Mouse (Mus musculus): ENCODE results near the gene Gm7358. TPM values are rescaled to one million over a fixed set of nuclear protein-coding genes. Genes with fewer than 3 reads are reported as not detected.
"Not testable (repeated sequence)": the region's sequence is repeated elsewhere in the genome, so short reads cannot be mapped to it uniquely, and the experiment has no call there.

The Gm7358 gene
- not detected in 2 replicates for polyA plus RNA-seq (2016; fragmentation: Nextera tagmentation; extraction: Ambion mirVana)

DNA sequence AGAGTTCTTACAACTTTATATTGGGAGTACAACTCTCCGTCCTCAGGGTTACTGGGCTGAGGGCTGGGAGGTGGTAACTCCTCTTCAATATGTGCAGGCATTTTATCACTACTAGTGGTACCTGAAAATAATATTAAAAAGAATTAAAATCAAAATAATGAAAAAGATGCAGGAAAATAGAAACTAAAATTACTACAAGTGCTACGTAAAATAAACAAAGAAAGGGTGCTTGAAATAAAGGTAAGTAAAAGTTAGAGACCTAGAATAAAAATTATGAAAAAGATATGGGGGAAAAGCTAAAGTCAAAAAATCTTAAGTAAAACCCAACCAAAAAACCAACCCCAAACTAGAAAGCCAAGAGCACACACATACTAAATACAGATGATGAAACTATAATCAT, at the start of gene Gm7358:
TSS of gene Gm7358 (minus strand) at position 101 of the 400 bp plus-strand sequence.
- H3K36me3 ChIP-seq (replicated peaks); DNase-seq (ENCODE audit: extremely low spot score, low spot score); H3K27me3 ChIP-seq (ENCODE audit: poor library complexity, severe bottlenecking); H3K27ac ChIP-seq; H3K4me1 ChIP-seq; H3K4me3 ChIP-seq; H3K9me3 ChIP-seq: not testable (repeated sequence)
- no CpG with 5 or more reads among the region's 2 CpGs for WGBS

GRCm38 (mm10) chr17:14103018-14103417, 43.7 kb upstream of the Gm7358 start:
- not testable (repeated sequence) for H3K36me3 ChIP-seq (replicated peaks); H3K27ac ChIP-seq; H3K4me1 ChIP-seq; H3K4me3 ChIP-seq; H3K27me3 ChIP-seq (ENCODE audit: poor library complexity, severe bottlenecking); DNase-seq (ENCODE audit: extremely low spot score, low spot score); H3K9me3 ChIP-seq
- 38% methylated on average over 3 of the region's 3 CpGs for WGBS

- not testable (repeated sequence) for H3K27ac ChIP-seq; H3K4me3 ChIP-seq; DNase-seq (ENCODE audit: extremely low spot score, low spot score); H3K36me3 ChIP-seq (replicated peaks); H3K4me1 ChIP-seq; H3K27me3 ChIP-seq (ENCODE audit: poor library complexity, severe bottlenecking); H3K9me3 ChIP-seq
- 20% methylated on average over 1 of the region's 1 CpGs for WGBS
Measured at GRCm38 (mm10) chr17:14101446-14101980, 42.2 kb upstream of the Gm7358 start.

DNA sequence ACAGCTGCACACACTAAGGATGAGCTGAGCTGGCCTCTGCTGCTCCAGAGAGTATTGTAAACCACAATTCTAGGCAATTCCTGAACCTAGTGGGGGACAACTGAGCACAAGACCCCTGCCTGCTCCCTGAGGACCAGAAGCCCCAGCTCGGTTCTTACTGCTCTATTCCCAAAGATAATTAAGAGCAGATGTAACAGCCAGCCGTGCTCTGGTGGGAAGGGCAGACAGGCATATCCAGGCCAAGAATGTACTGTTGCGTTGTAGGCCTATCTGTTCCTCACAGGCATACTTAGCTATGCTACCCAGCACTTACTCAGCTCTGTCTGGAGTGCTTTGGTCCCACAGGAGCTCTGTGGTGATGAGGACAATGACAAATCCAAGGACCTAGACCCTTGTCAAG, 40.6 kb upstream of the Gm7358 start:
- H3K4me1 ChIP-seq; H3K9me3 ChIP-seq; H3K36me3 ChIP-seq (replicated peaks); H3K27me3 ChIP-seq (ENCODE audit: poor library complexity, severe bottlenecking); H3K27ac ChIP-seq; H3K4me3 ChIP-seq; DNase-seq (ENCODE audit: extremely low spot score, low spot score): not testable (repeated sequence)
- WGBS: 51% methylated on average over 3 of the region's 3 CpGs

DNA sequence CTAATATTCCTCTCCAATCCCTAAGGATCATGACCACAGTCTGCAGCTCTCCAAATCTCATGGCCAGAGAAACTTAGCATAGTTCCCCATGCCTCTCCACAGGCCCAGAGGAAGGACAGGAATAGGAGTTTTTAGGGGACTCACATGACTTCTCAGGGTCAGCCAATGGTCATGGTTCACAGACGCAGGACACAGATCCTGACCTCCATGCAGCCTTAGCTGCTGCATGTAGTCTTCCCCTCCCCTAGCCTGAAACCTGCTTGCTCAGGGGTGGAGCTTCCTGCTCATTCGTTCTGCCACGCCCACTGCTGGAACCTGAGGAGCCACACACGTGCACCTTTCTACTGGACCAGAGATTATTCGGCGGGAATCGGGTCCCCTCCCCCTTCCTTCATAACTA, 34.8 kb upstream of the Gm7358 start:
- H3K27ac ChIP-seq; H3K36me3 ChIP-seq (replicated peaks); H3K9me3 ChIP-seq; H3K4me1 ChIP-seq; H3K27me3 ChIP-seq (ENCODE audit: poor library complexity, severe bottlenecking); H3K4me3 ChIP-seq; DNase-seq (ENCODE audit: extremely low spot score, low spot score): not testable (repeated sequence)
- whole genome bisulfite sequencing: 52% methylated on average over 2 of the region's 7 CpGs

GRCm38 (mm10) chr17:14086629-14087028, 27.3 kb upstream of the Gm7358 start:
- H3K27ac ChIP-seq; H3K4me1 ChIP-seq; H3K9me3 ChIP-seq; H3K4me3 ChIP-seq; DNase-seq (ENCODE audit: extremely low spot score, low spot score); H3K36me3 ChIP-seq (replicated peaks); H3K27me3 ChIP-seq (ENCODE audit: poor library complexity, severe bottlenecking): not testable (repeated sequence)
- 8% methylated on average over 1 of the region's 1 CpGs for WGBS

GRCm38 (mm10) chr17:14041880-14042279, 17.5 kb downstream of the Gm7358 start:
- not testable (repeated sequence) for H3K36me3 ChIP-seq (replicated peaks); H3K27ac ChIP-seq; H3K4me3 ChIP-seq; H3K9me3 ChIP-seq; H3K4me1 ChIP-seq; DNase-seq (ENCODE audit: extremely low spot score, low spot score); H3K27me3 ChIP-seq (ENCODE audit: poor library complexity, severe bottlenecking)
- WGBS: 88% methylated on average over 1 of the region's 2 CpGs

GRCm38 (mm10) chr17:14037012-14037411, 22.3 kb downstream of the Gm7358 start:
- 66% methylated on average over 1 of the region's 2 CpGs for WGBS
- H3K27ac ChIP-seq; H3K4me3 ChIP-seq; H3K27me3 ChIP-seq (ENCODE audit: poor library complexity, severe bottlenecking); H3K4me1 ChIP-seq; H3K9me3 ChIP-seq; H3K36me3 ChIP-seq (replicated peaks); DNase-seq (ENCODE audit: extremely low spot score, low spot score): not testable (repeated sequence)

DNA sequence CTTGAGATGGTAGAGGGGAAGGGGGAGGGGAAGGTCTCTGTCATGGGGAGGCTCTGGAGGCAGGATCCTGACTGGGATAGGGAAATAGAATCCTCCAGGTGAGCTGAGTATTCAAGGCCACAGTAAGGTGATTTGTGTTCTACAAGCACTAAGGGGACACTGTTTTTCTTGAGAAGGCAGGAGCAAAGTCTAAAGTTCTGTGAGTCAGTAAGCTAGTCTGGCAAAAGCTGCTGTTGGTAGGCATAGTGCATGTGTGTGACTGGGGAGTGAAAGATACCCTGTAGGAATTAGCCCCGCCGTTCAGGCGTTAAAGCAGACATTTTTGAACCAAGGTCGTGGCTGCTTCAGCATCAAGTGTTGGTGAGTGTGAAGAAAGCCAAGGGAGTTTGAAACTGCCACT, 23.2 kb downstream of the Gm7358 start:
- not testable (repeated sequence) for H3K9me3 ChIP-seq; DNase-seq (ENCODE audit: extremely low spot score, low spot score); H3K27ac ChIP-seq; H3K4me3 ChIP-seq; H3K27me3 ChIP-seq (ENCODE audit: poor library complexity, severe bottlenecking); H3K36me3 ChIP-seq (replicated peaks); H3K4me1 ChIP-seq
- WGBS: 85% methylated on average over 4 of the region's 4 CpGs

Other genes with a start within 250 kb of the Gm7358 start
- gene Gm7168, start 111.2 kb downstream of the Gm7358 start, polyA plus RNA-seq (2016; fragmentation: Nextera tagmentation; extraction: Ambion mirVana): not detected in 2 replicates
- not detected in 2 replicates for gene Gm7356, start 55.8 kb downstream of the Gm7358 start, polyA plus RNA-seq (2016; fragmentation: Nextera tagmentation; extraction: Ambion mirVana)
- gene Dact2, start 144.8 kb upstream of the Gm7358 start, polyA plus RNA-seq (2016; fragmentation: Nextera tagmentation; extraction: Ambion mirVana): 0.33 and 0.52 TPM in 2 replicates
- 3.0 and 3.8 TPM in 2 replicates for gene Smoc2, start 220.0 kb upstream of the Gm7358 start, polyA plus RNA-seq (2016; fragmentation: Nextera tagmentation; extraction: Ambion mirVana)